Mouse (Mus musculus) 3134 (cell line): Measurements from ENCODE around the gene Mmgt2.
"Not testable (repeated sequence)": the region's sequence is repeated elsewhere in the genome, so short reads cannot be mapped to it uniquely, and the experiment has no call there.

ENCODE experiments used
- DNase-seq: peaks from one replicate; pipeline ENCODE4 v3.0.0-alpha.2; 2011; ENCODE audit warnings: low spot score; ENCODE audit not compliant: insufficient read length; ENCODE audit errors: extremely low read depth

The Mmgt2 gene

DNA sequence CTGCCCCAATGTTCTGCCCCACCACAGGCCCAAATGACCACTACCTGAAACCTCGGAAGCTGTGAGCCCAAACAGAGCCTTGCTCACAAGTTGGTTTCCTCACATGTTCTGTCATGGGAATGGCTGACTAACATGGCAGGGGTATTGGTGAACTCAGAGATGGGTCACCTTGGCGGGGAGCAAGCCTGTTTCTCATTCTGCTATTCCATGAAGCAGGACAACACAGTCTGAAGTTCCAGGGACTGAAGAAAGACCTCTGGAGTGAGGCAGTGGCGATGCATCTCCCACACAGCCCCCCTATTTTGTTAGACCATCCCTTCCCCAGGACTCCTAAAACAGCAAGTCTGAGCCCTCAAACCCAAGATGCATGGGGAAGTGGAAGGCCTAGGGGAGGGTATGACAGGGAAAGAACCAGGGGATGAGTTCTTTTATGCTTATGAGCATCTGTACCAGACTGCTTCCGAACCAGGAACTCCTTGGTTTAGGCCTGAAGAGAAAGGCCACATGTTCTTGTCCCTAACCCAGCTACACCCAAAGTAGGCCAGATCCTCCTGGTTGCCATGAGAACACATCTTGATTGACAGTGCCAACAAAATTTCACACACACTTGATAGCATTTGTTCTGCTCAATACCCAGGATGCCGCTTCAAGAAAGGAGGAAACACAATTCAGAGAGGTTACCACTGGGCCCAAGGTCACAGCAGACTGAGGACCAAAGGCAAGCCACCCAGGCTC, 3.7 kb upstream of the Mmgt2 start:
- no peak for DNase-seq

DNA sequence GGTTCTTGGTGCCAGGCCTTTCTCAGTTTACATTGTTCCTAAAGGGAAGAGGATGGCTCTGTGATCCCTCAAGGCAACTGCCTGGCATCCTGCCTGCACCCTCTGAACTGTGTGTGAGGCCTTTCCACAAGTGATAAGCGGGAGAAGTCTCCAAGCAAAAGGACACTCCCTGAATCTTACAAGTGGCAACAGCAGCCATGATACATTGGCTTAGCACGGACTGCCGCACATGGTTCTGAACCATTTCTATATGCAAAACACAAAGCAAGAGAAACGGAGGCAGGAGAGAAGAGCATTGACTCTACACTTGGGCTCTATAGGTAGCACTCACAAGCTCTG, 3.2 kb upstream of the Mmgt2 start:
- DNase-seq = no peak

DNA sequence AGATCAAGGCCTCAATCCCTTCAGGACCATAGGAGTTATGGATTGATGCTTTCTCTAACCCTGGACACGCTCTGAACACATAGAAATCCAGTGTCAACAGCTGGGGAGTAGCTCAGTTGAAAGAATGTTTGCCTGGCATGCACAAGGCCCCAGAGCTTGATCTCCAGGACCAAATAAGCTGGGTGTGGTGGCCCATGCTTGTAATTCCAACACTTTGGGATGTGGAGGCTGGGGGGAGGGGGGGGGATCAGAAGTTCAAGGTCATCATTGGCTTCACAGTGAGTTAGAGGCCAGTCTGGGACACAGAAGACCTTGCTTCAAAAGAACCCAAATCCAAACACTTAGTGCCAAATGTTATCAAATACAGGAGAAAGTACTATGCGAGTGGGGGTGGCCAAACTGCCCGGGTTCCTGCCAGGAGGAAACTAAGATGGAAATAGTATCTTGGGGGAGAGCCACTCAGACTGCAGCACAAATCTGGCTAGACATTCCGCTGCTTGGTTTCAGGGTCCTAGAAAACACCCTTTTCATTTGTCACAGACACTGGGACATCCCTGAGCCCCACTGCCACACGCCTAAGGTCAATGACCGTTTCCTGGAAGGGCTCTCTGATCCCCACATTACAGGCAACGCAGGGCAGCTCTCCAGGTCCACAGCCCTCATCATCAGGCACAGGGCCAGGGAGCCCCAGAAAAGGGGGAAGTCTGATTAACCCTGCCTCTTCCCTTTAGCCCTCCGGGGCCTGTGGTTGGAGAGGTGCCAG, 2.6 kb upstream of the Mmgt2 start:
- no peak for DNase-seq

DNA sequence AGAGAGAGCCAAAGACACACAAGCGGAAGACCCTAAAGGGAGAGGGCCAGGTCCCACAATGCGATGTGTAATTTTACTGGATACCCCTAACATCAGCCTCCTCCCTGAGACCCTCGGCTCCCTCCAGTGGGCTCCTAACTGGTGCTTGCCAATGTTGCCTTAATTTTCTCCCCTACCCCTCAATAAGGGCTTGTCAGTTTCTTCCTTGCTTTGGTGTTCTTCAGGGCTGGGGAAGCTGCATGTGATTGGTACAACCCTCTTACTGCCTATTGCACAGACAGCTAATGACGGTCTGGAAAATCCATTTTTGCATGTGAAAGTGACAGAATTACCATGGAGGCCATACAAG, 2.0 kb upstream of the Mmgt2 start:
- no peak for DNase-seq

DNA sequence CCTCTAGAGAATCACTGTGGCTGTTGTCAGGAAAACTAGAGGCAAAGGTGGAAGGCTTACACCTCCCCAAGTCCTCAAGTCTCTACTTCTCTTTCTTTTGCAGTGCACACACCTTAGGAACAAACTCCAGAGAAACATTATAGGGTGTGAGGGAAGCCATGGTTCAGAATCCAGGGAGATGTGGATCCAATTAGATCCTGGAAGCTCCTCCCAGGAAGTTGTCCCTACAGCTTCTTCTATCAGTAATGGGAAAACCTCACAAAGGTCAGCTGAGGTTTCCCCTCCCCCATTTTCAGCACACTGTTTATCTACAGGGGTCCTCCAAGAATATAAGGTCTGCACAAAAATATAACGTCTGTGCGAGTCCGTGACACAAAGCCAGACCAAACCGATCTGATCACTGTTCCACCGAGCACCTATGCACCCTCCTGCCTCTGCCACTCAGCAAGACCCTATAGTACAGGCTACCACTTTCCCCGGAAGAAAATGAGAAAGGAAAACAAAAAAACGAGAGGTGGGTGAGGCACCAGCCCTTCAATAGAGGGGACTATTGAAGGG, 1.4 kb upstream of the Mmgt2 start:
- DNase-seq = no peak

DNA sequence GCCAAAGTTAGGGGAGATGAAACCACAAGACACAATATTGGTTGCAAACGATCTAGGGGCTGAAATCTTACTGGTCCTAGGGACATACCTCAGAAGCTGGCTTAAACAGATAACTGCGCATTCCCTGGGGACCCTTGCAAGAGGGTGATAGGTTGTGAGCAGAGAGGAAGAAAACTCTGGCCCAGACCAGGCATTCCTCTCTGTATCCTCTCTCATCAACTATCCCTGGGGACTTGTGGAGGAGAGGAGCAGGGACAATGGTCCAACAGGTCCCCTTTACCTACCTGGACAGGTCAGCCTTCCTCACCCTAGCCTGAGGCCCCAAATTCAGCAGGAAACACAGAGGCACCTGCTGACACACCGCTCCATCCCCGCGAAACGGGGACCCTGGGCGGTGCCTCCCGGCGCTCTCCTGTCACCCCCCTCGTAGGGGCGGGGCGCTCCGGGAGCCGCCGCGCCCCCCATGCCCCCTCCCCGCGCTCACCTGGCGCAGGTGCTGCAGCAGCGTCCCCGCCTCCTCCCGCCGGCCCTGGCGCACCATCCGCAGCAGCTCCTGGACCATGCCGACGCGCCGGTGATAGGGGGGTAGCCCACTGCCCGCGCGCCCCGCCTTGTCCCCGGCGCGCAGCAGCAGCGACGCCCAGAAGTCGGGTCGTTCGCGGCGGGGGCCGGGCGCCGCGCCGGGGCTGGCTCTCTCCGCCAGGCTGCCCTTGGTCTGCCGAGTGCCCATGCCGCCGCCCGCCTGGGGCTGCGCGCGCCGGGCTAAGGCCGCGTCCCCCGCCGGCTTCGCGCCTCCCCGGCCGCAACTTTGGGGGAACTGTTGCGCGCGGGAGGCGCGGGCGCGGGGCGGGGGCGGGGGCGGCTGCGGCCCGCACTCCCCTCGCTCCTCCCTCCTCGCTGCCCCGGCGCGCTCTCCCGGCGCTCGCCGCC, 538 bp upstream of the Mmgt2 start, which contains the start of gene Lrrc75a:
Lrrc75a (minus strand) TSS at position 863 of the 930 bp plus-strand sequence.
- peak; percentile 60 for DNase-seq

DNA sequence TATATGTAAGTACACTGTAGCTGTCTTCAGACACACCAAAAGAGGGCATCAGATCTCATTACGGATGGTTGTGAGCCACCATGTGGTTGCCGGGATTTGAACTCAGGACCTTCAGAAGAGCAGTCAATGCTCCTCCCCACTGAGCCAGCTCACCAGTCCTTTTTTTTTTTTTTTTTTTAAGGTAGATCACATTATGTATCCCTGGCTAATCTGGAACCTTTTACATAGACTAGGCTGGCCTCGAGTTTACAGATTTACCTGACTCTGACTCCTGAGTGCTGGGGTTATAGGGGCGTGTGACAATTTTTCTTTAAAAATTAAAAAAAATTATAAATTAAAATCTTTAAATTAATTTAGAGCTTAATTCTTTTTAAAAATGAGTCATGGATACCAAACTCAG, 1.3 kb downstream of the Mmgt2 start:
- DNase-seq = not testable (repeated sequence)

DNA sequence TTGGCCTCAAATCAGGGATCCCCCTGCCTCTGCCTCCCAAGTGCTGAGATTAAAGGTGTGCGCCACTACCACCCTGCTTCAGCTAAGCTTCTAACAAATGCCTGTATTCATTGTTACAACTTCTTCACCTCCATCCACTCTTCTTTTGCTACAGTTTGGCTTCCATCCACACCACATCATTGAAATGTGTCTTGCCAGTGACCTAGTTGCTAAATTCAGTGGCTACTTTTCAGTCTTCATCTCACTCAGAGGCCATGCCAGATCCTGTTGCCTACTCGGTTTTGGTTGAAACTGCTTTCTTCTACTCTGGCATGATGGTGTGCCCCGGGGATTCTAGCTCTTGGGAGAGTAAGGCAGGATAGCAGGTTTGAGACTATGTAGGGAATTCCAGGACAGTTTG, 3.1 kb downstream of the Mmgt2 start:
- DNase-seq = no peak

DNA sequence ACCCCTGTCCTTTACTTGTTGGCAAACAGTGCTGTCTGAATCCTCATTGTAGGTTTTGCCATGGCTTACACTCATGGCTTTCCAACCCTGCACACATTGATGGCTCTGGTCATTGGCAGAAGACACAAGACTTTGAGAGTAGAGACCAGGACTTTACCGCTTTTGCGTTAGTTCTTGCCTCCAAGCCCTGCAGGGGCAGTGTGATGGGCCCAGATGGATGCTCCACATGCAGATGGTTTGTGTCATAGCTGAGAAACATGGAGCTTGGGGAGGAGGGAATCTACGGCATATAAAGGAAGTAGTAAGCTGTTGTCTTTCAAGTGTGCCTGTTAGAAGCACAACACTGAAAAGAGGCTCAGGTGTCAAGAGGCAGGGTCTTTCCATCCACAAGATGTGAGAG, 3.6 kb downstream of the Mmgt2 start:
- no peak for DNase-seq

DNA sequence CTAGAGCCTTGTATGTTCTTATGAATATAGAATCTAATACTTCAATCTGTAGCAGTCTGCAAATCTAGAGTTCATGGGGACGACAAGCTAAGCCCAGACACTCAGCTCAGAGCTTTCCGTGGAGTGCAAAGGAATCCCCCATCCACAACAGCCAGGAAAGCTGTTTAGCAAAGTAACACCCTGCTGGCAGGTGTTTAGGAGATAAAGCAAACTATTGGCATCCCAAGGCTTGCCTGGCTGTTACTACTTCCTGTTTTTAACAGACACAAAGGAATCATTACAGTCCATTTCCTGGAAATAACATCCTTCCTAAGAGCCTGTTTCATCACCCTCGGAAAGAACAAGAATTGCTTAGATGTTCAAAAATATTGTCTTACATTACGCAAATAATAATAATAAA, 12.4 kb downstream of the Mmgt2 start:
- DNase-seq = no peak

DNA sequence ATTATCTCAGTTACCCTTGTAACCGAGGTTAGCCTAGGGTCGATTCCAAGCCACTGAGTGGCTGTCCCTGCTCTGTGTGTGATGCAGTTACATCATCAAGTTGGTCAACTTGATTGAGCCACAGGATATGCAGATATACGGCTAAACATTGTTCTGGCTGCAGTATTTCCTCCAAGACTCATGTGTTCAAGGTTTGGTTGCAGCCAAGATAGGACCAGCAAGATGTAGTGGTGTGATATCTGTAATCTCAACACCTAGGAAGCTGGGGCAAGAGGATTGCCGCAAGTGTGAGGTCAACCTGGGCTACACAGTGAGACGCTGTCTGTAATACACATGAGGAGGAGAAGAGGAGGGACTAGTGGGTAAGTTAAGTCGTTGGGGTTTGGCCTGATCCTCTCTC, 15.8 kb downstream of the Mmgt2 start:
- no peak for DNase-seq

DNA sequence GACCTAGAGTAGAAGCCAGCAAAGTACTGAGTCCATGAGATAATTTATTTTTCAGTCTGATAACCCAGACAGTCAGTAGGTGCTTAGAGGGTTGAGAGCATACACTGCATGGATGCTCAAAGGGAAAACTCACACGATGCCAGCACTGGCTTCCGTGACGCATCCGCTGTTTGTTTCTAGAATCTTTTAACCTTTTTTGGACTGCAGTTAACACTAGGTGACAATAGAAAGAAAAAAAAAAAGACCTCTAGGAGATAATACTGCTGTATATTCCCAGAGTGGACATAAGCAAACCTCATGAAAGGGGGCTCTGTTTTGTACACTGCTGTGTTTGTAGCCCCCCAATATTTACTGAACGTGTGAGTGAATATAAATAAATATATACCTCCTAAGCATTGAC, 20.5 kb downstream of the Mmgt2 start:
- no peak for DNase-seq

DNA sequence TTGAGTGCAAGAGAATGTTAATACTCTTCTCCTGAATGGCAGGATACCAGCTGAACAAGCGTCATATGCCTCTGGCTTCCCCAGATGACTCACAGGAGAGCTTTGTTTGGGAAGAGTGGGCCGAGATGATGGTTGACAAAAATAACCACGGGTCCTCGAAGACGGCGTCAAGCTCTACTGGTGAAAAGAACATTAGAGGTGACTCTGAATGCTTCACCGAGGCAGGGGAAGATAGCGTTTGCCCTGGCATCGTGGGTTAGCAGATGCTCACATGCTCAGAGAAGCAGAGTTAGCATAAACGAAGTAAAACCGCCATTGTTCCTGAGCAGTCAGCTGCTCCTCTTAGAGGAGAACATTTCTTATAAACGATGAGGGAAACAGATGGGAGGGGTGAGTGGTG, 21.0 kb downstream of the Mmgt2 start:
- DNase-seq = no peak

DNA sequence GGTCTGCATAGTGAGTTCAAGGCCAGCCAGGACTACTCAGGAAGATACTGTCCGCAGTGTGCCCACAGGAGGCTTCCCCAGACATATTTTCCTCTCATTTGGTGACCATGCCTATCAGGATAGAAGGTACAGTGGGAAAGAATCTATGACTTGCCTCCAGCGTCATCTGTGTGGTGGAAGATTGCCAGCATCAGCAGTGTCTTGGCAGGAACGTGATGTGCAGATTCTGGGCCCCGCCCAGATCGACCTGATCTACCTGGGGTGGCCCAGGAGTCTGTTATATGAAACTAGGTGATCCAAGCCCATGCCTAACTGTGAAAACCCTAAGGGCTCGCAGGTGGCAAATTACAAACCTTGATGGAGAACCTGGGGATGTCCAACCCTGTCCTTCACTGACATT, 21.5 kb downstream of the Mmgt2 start:
- no peak for DNase-seq

DNA sequence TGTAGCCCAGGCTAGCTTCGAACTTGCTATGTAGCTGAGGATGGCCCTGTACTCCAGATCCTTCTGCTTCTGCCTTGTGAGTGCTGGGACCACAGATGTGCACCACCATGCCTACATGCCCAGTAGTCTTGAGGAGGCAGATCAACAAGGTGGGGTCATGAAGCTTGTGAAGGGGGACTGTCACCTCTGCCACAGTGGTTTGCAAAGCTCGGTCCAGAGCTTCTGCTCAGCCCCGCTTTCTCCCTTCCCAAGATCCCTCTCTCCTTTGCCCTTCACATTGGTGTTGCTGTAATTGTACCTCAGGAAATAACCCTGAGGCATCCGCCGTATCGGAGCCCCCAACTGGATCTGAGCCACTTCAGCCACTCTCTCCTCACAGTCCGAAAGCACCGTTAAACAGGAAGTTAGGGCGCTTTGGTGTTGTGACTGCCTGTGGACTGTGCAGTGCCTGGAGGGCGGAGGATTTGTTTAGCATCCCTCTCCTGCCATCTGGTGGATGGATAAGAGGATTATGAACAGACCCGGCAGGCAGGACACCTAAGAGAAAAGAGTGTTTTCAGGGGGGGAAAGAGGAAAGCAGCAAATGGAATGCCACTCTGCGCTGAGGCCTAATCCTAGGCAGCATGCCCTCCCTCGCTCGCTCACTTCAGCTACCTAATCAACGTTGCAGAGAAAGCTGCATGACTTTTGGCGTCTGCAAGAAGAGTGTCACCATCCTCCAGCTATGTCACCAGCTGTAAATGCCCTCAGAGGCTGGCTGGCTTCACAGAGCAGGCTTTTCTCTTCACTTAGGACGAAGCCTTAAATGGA, 27.2 kb downstream of the Mmgt2 start:
- DNase-seq = peak; percentile 61

DNA sequence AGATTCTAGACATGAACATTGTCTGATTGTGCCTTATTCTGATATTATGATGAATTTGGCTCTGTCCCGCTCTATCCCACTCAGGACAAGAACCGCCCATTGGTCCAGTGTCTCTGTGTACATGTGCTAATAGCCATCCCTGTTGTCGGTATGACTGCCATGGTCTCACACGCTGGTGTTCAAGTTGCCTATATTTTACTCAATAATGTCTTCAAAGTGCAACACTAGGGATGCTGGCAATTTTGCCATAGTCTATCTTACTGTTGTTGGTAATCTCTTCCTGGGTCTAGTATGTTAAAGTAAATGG, 27.8 kb downstream of the Mmgt2 start:
- no peak for DNase-seq

DNA sequence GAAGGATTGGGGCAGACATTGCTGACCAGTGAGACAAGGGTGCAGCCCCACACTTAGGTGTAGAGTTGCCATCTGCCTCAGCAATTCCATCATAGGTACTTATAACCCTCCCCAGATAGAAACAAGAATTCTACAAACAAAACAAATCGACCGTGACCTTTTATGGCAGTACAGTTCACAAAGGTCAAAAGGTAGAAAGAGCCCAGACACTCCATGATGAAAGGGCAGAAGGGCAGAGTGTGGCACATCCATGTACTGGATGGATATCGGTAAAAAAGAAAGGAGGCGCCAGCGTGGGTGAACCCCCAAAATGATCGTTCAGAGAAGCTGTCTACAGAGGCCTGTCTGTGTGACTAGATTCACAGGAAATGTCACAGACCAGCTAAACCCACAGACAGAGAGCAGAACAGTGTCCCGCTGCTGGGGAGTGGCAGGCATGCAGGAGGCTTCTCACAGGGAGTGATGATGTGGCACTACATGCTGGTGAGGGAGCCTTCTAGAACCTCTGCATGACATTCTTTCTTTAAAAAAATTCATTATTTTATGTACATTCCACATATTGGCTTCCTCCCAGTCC, 30.4 kb downstream of the Mmgt2 start:
- no peak for DNase-seq

DNA sequence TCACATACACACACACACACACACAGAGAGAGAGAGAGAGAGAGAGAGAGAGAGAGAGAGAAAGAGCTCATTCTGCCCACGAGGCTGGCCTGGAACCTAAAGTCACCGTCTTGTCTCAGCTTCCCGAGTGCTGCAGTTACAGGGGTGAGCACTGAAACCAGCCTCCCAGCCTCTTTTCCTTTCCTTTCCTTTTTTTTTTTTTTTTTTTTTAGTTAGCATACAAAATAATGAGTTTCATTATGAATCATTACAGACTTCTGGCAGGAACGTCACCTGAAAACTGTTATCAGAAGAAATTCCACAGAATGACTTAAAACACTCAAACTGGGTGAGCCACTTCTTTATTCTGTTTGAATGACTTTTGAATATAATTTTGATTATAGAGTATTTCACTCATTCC, 31.5 kb downstream of the Mmgt2 start:
- DNase-seq = no peak

DNA sequence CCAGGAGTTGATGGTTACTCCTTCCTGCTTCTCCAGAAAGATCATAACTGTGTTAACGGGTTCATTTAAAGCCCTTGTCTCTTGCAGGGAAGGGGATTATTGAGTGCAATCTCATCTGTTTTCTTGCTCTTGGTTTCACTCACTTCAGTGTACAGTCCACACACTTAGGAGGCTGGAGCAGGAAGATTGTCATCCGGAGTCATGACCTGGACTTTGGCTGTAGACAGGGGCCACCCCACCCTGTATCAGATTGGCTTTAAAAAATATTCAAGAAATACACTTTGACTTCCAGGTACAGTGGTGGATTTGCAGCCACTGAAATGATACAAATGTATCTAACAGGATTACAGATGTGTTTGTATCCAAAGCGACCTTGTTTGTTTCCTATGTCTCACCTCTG, 43.1 kb downstream of the Mmgt2 start:
- no peak for DNase-seq
